Mouse (Mus musculus) C2C12 (cell line): Measurements from ENCODE around the gene Rab36.

ENCODE experiments used
- CTCF ChIP-seq: IDR thresholded peaks from one replicate; pipeline ENCODE4 v1.5.1; 2011; ENCODE audit not compliant: control insufficient read depth, insufficient read depth, insufficient read length
- FOSL1 ChIP-seq: IDR thresholded peaks from one replicate; pipeline ENCODE4 v1.8.0; 2011; ENCODE audit warnings: mild to moderate bottlenecking, low read length; ENCODE audit not compliant: poor library complexity, insufficient read depth, severe bottlenecking
- MYOG ChIP-seq: IDR thresholded peaks from one replicate; pipeline ENCODE4 v1.6.1; 2011; ENCODE audit not compliant: control insufficient read depth, insufficient read length; ENCODE audit errors: extremely low read depth
- USF1 ChIP-seq: IDR thresholded peaks from one replicate; pipeline ENCODE4 v1.6.1; 2011; ENCODE audit warnings: low read depth, mild to moderate bottlenecking, control low read depth, moderate library complexity

- TF ChIP-seq CTCF (no peak), MYOG (no peak), FOSL1 (no peak), USF1 (no peak)
Observed at GRCm38 (mm10) chr10:75036883-75037379, at the start of gene Rab36.
